Mouse (Mus musculus) thymus, adult 2 months (tissue): ENCODE measurements around the gene Brox.

Experiments used
- CTCF ChIP-seq: fragments of 200-500 bp; IDR thresholded peaks from 2 replicates; pipeline ENCODE4 v1.5.1; 2012; ENCODE audit warnings: mild to moderate bottlenecking, control low read depth, low read length, moderate library complexity, borderline replicate concordance; ENCODE audit not compliant: control insufficient read depth, poor library complexity, insufficient read depth; ENCODE audit errors: extremely low read depth
- POLR2A ChIP-seq: fragments of 200-500 bp; IDR thresholded peaks from 2 replicates; pipeline ENCODE4 v1.6.1; 2012; ENCODE audit warnings: mild to moderate bottlenecking, low read length, control low read depth, moderate library complexity; ENCODE audit not compliant: control insufficient read depth, poor library complexity, insufficient read depth; ENCODE audit errors: extremely low read depth

DNA sequence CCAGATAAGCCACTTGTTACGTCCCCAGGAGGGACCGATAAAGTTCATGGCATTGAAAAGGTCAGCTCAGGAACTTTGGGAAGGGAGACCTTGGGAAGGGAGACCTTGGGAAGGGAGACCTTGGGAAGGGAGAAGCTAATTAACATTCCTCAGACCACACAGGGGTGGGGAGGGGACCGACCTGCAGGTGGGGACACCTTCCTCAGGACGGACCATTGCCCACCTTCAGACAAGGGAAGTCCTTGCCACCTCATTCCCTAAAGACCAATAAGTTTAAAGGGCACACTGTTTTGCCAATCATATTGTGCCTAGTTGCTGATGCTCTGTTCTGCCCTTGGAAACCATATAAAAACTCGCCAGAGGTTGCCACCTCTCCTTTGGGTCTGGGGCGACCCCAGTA, 29.4 kb downstream of the Brox start:
- TF ChIP-seq CTCF, result no peak
- no peak for TF ChIP-seq POLR2A
